Mouse (Mus musculus): ENCODE measurements around the gene Gm49630.
"Not testable (repeated sequence)": the region's sequence is repeated elsewhere in the genome, so short reads cannot be mapped to it uniquely, and the experiment has no call there.

The Gm49630 gene

GRCm38 (mm10) chr17:7366676-7367374 lies 5.0 kb downstream of the Gm49630 start:
- DNase-seq (ENCODE audit: low spot score) = not testable (repeated sequence)

- DNase-seq (ENCODE audit: low spot score) = not testable (repeated sequence)
Measured at GRCm38 (mm10) chr17:7366265-7366664, 5.5 kb downstream of the Gm49630 start.

GRCm38 (mm10) chr17:7365615-7366014 lies 6.2 kb downstream of the Gm49630 start:
- not testable (repeated sequence) for DNase-seq (ENCODE audit: low spot score)

- not testable (repeated sequence) for DNase-seq (ENCODE audit: low spot score)
Measured at GRCm38 (mm10) chr17:7360749-7361465, 10.9 kb downstream of the Gm49630 start.

GRCm38 (mm10) chr17:7359806-7360205 lies 12.0 kb downstream of the Gm49630 start:
- DNase-seq (ENCODE audit: low spot score) = not testable (repeated sequence)

GRCm38 (mm10) chr17:7352596-7352995 lies 19.2 kb downstream of the Gm49630 start, which contains the start of gene Ttll2:
TSS of gene Ttll2 (minus strand) at chr17:7352696.
- not testable (repeated sequence) for DNase-seq (ENCODE audit: low spot score)

- not testable (repeated sequence) for DNase-seq (ENCODE audit: low spot score)
Measured at GRCm38 (mm10) chr17:7348765-7349164, 23.0 kb downstream of the Gm49630 start.

GRCm38 (mm10) chr17:7337381-7337780 lies 34.4 kb downstream of the Gm49630 start:
- not testable (repeated sequence) for DNase-seq (ENCODE audit: low spot score)

- not testable (repeated sequence) for DNase-seq (ENCODE audit: low spot score)
Measured at GRCm38 (mm10) chr17:7332745-7333144, 39.0 kb downstream of the Gm49630 start.

GRCm38 (mm10) chr17:7326415-7326814 lies 45.4 kb downstream of the Gm49630 start:
- DNase-seq (ENCODE audit: low spot score) = not testable (repeated sequence)

- not testable (repeated sequence) for DNase-seq (ENCODE audit: low spot score)
Measured at GRCm38 (mm10) chr17:7324346-7324745, 47.4 kb downstream of the Gm49630 start, which contains the start of gene Tcp10a. TSS of gene Tcp10a (plus strand) at chr17:7324646.

GRCm38 (mm10) chr17:7319789-7320188 lies 52.0 kb downstream of the Gm49630 start:
- not testable (repeated sequence) for DNase-seq (ENCODE audit: low spot score)

- not testable (repeated sequence) for DNase-seq (ENCODE audit: low spot score)
Measured at GRCm38 (mm10) chr17:7315693-7316382, 55.9 kb downstream of the Gm49630 start.

- not testable (repeated sequence) for DNase-seq (ENCODE audit: low spot score)
Measured at GRCm38 (mm10) chr17:7306278-7307196, 65.2 kb downstream of the Gm49630 start.
